Mouse (Mus musculus) layer of hippocampus, adult 18-20 months (tissue): ENCODE measurements at regions not wholly inside any gene's neighbourhood (a gene's known extent, or its start where the extent isn't known, plus 50 kb on each side); places are given as distances from the start of the nearest gene placed in this dataset.
"Not testable (repeated sequence)": the region's sequence is repeated elsewhere in the genome, so short reads cannot be mapped to it uniquely, and the experiment has no call there.

ENCODE experiments used
- DNase-seq, 2 experiments: peaks; one replicate each; pipeline ENCODE4 v3.0.0; 2022; ENCODE audit warnings: low spot score in 2 of 2

- DNase-seq: no peak
Measured at GRCm38 (mm10) chrX:103250961-103251360, 64.5 kb upstream of the Nap1l2 start.

GRCm38 (mm10) chrX:103251478-103251877, 65.0 kb upstream of the Nap1l2 start:
- DNase-seq: not testable (repeated sequence)

- DNase-seq: not testable (repeated sequence)
Measured at GRCm38 (mm10) chrX:103252056-103252850, 65.8 kb upstream of the Nap1l2 start.

- no peak for DNase-seq
Measured at GRCm38 (mm10) chrX:103252881-103253280, 66.4 kb upstream of the Nap1l2 start.

- DNase-seq: no peak
Measured at GRCm38 (mm10) chrX:103254867-103255266, 66.3 kb upstream of the Cdx4 start.

- peak in 1 of 2 experiments; percentile 50 for DNase-seq
Measured at GRCm38 (mm10) chrX:103259882-103260281, 61.3 kb upstream of the Cdx4 start.
